Mouse (Mus musculus) cerebellum, postnatal 14 days (tissue): ENCODE results near the gene Spp2.
"Not testable (repeated sequence)": the region's sequence is repeated elsewhere in the genome, so short reads cannot be mapped to it uniquely, and the experiment has no call there.

ENCODE experiments used
- DNase-seq, 2 experiments: peaks; one replicate each; pipeline ENCODE4 v3.0.0; 2021; ENCODE audit warnings: mixed read lengths in 2 of 2

Spp2 gene

GRCm38 (mm10) chr1:88434057-88434456, 27.3 kb downstream of the Spp2 start:
- DNase-seq, result peak in 1 of 2 experiments; percentile 10

DNA sequence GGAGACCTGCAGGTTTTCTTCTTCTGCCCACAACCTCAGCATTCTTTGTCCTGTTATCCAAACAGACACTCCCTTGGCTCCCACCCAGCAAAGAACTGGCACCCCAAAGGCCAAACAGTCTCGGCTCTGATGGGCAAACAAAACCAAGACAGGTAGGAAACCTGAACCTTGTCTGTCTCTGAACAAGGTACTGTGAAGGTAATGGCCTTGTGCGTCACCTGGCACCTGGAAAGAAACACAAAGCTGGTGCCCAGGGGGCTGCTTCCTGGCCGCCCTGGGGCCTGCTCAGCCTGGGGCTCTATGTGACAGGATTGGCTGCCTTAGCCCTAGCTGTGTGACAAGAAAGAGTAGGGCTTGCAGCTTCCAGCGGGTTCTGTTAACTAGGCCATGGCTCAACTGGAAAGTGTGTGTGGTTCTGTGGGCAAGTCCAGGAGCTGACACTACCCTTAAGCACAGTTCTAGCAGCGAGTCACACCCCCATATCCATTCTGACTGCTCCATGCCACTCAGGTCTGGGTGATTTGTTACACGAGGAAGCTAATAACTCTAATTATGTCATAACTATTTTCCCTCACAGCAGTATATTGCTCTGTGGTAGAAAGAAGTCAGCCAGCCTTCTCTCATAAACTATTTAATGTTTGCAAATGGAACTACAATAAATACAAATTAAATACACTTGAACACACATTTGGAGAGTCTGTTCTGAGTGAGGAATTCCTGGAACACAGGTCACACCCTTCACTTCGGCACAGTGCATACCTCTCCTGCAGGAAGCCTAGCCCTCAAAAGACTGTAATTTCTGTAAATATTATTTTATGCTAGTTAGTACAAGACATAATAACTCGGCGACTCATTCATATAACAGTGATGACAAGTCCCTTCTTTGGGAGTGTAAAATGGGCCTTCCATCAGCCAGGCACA, 30.7 kb downstream of the Spp2 start:
- no peak for DNase-seq

- DNase-seq, result no peak
Measured at GRCm38 (mm10) chr1:88443383-88443782, 36.6 kb downstream of the Spp2 start.

DNA sequence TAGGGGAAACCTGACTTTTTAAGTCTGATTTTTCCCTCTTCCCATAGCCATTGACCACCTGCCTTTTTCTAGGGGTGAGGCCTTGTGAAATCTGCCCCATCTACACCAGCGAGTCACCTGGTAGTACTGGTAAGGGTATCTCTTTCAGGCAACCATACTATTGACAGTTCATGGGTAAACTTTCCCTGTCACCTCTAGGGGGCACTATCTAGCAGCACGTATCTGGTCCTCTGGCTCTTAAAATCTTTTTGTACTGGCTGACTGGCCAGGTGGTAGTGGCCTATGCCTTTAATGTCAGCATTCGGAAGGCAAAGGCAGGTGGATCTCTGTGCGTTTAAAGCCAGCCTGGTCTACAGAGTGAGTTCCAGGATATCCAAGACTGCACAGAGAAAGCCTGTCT, 38.6 kb downstream of the Spp2 start:
- no peak for DNase-seq

- no peak for DNase-seq
Measured at GRCm38 (mm10) chr1:88446270-88447030, 39.7 kb downstream of the Spp2 start.

DNA sequence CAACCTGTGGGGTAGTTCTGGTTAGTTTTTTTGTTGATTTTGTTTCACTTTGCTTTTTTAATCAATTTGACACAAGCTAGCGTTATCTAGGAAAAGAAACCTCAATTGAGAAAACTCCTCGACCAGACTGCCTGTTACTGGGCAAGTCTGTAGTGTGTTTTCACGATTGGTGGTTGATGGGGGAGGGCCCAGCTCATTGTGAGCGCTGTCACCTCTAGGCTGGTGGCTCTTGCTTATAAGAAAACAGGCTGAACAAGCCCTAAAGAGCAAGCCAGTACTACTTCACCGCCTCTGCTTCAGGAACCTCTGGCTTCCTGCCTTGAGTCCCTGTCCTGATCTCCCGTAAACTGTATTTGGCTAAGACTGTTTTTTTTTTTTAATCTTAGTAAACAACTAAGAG, 40.7 kb downstream of the Spp2 start:
- DNase-seq, result no peak

DNA sequence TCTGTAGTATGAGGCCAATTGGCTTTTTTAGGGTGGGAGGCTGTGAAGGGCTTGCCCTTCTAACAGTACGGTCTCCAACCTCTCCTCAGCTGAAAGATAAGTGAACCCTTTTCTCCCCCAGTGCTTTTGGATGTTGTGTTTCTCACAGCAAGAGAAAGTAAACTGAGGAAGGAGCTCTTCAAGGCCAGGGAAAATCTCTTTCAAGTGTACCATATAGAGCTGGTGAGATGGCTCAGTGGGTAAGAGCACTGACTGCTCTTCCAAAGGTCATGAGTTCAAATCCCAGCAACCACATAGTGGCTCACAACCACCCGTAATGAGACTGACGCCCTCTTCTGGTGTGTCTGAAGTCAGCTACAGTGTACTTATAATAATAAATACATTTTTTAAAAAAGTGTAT, 41.3 kb downstream of the Spp2 start:
- DNase-seq, result not testable (repeated sequence)

DNA sequence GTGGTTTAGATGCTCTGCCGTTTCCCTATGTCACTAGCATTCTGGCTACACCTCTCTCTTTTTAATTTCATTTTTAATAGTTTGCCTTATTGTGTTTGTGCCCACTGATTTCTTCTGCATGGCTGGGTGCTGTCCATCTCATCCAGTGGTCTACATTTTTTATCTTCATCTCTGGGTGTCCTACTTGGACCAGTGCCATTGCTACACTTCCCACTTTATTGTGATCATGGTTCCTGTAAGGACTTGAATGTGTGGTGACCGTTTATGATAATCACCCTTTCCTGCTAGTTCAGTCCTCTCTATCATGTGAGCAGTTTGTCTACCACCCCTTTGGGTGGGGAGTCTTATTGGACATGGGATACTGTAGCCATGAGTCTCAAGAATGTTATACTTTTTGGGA, 43.0 kb downstream of the Spp2 start:
- no peak for DNase-seq

GRCm38 (mm10) chr1:88450668-88451067, 43.9 kb downstream of the Spp2 start:
- DNase-seq, result no peak

GRCm38 (mm10) chr1:88452198-88452597, 45.4 kb downstream of the Spp2 start:
- no peak for DNase-seq

- DNase-seq, result no peak
Measured at GRCm38 (mm10) chr1:88454703-88455102, 47.9 kb downstream of the Spp2 start.

GRCm38 (mm10) chr1:88455761-88456160, 49.0 kb downstream of the Spp2 start:
- DNase-seq, result no peak

GRCm38 (mm10) chr1:88456451-88457072, 49.8 kb downstream of the Spp2 start:
- DNase-seq, result peak; percentile 81 to 83

GRCm38 (mm10) chr1:88459196-88459595, 52.4 kb downstream of the Spp2 start:
- no peak for DNase-seq

GRCm38 (mm10) chr1:88459655-88460054, 52.9 kb downstream of the Spp2 start:
- no peak for DNase-seq

GRCm38 (mm10) chr1:88461096-88461495, 54.3 kb downstream of the Spp2 start:
- DNase-seq, result no peak

GRCm38 (mm10) chr1:88462484-88462883, 55.7 kb downstream of the Spp2 start:
- DNase-seq, result no peak

GRCm38 (mm10) chr1:88463241-88463640, 56.5 kb downstream of the Spp2 start:
- no peak for DNase-seq

DNA sequence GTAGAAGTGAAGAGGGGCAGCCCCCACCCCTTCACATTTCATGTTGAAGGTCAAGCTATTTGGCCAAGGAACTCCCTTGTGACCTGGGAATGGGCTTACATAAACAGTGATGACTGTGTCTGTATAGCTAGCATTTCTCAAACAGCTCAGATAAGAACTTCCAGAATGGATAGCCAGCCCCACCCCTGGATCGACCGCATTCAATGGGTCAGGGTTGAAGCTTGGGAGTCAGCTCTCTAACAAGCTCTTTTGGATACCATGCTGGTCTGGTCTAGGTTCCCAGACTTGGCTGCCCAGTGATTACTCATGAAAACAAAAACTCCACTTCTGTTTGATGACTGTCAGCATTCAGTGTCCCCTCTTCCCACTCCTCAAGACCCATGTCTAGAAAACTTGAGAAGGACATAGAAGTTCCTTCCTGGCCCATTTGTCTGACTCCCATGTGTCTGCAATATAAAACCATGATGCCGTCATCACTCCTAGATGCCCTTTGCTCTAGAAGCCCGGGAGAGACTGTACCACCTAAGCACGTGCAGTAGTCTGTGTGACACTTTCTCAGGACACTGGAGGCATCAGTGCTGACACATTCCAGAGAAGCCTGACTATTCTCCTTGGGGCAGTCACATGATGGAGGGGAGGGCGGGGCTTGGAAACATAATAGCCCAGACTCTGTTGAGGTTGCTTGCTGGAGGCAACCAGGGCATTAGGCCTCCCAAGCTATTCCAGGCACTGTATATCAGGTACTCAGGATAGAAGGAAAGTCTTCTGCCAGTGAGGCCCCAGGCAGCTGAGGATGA, 57.5 kb downstream of the Spp2 start:
- DNase-seq, result no peak

DNA sequence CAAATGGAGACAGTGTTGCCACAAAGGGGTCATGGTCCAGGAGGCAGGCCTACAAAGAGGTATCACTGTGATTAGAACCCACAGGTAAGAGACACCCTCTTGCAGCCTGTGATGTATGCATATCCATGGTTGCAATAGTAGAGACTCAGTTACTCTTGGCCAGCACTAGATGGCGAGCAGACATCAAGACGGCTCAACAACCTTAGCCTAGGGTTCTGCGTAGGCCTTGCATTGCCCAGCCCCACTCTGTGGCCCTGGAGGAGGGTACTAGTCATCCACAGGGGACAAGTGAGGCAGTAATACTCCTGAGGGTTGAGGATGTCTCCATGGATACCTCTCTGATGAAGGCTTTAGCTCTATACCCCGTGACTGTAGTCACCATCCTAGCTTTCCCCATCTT, 59.0 kb downstream of the Spp2 start:
- DNase-seq, result peak; percentile 9 to 11

- no peak for DNase-seq
Measured at GRCm38 (mm10) chr1:88466325-88467064, 59.7 kb downstream of the Spp2 start.

DNA sequence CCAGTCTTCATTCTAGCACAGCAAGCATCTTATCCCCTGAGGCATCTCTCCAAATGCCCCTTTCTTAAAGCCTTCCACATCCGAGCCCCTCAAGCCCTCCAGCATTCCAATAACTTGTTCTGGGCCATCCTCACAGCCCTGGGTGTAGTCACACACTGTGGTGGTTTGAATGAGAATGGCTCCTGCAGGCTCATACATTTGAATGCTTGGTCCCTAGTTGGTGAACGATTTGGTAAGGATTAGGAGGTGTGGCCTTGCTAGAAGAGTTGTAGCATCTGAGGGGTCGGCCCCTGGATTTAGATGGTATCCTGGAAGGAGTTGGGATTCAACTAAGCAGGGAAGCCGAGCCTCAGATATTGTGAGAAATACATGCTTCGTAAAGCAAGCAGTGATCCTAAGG, 61.1 kb downstream of the Spp2 start:
- DNase-seq, result no peak
